Mouse (Mus musculus) gastrocnemius, postnatal 10 days (tissue): ENCODE data around the gene Slc5a4a. TPM values are rescaled to one million over a fixed set of nuclear protein-coding genes. Genes with fewer than 3 reads are reported as not detected.

Source experiments
- DNase-seq: peaks from one replicate; pipeline ENCODE4 v3.0.0; 2021; ENCODE audit warnings: mixed read lengths
- microRNA-seq, 2 experiments: library from miRNA; unstranded; fragments of <30 nt; microRNA quantifications; one replicate each; pipeline ENCODE4 v1.2.0; 2021
- total RNA-seq, 2 experiments: library from RNA; stranded (reverse); gene quantifications; 2 replicates each; pipeline ENCODE4 v1.2.3; 2021

Gene Slc5a4a
- total RNA-seq, 2 experiments from 2014 or later, result not detected

DNA sequence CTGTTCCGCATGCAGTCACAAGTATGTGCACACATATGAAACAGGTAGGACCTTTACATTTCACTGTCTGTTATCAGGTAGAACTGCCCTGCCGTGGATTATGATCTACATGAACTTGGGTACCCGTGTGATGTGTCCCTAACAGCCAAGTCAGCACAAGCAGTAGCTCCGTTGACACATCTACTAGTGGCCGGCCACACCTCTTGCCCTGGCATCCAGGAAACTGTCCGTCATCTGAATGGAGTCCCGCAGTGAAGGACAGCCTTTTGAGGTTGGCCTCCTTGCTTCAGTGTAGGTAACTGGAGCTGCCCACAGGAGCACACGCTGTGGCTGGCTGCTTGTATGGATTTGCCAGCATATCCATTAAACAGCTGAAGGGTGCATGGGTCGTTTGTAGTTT lies 71.0 kb downstream of the Slc5a4a start:
- DNase-seq, result no peak

DNA sequence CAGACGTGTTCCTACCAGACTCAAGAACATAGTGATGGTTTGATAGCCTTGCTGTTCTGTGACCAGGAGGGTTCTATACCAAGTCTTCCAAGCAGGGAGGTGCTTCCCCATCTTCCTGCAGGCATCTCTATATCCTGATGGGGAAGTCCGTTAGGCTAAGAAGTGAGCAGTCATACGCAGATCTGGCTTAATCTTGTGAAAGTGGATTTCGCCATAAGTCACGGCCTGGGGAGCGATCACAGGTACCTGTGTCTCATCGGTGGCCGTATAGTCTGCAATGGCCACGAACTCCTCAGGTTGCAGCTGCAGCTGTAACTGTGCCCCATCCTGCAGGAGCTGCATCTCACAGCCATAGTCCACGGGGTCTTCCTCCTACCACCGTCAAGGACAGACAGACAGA lies 78.7 kb downstream of the Slc5a4a start:
- DNase-seq, result no peak

DNA sequence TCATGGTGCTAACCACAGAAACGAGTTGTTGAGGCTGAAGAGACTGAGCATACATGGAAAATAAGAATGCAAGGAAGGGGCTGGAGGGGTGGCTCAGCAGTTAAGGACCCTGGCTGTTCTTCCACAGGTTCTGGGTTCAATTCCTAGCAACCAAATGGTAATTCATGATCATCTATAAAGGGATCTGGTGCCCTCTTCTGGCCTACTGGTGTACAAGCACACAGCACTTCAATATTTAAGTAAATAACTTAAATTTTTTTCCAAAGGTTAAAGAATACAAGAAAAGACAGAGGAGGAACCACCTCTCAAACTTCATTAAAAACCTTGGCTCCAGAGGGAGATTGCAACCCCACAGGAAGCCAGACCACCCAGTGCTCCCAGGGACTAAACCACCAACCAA lies 82.4 kb downstream of the Slc5a4a start:
- no peak for DNase-seq

DNA sequence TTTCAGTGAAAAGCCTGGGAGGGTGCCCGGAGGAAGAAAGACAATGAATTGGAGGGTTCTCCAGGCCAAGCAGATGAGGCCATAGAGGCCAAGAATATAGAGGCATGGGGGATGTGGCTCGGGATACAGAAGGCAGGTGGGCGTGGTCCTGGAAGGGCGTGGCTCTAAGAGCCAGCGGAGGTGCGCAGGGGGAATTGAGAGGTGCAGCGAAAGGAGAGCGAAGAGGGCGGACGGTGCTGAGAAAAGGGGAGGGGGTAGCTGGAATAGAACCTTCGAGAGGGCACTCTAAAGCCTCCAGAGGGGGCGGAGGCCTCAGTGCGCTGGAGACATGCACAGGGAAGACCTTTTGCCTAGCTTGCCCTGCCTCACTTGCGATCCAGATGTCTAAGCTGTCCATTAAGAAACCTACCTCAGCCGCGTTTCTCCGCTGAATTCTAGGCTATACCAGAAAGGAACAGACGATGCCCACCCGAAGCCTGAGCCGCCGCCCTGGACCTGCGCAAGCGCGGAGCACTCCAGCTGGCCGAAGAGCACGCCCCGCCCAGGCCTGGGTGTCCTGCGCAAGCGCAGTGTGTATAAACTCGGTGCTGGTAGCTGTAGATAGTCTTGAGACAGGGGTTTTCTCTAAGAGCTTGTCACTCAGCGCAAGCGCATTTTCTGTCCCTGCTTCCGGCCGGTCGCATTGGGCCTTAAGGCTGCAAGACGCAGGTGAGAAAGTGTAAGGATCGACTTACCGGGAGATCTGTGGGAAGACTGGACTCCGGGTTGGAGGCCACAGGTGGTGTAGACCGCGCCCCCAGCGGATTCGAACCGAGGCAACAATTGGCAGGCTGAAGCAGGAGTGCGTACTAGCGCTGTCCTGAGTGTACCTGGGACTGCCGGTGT lies 90.3 kb downstream of the Slc5a4a start, which contains the start of gene Prmt2:
Prmt2 (minus strand) TSS at position 525 of the 885 bp plus-strand sequence.
- peak; percentile 89 for DNase-seq

Small RNA genes within 50 kb of the gene (microRNA-seq; reads per million reads assigned to microRNA genes)
- 0 reads per million in 2 experiments for gene Mir678

Other genes with a start within 250 kb of the Slc5a4a start
- 10 to 100 TPM; 30.5 to 39.1 TPM for gene Smarcb1, start 225.8 kb upstream of the Slc5a4a start, total RNA-seq
- gene Chchd10, start 214.3 kb upstream of the Slc5a4a start, total RNA-seq, result 100 to 1,000 TPM; 592 to 715 TPM
- 1 to 10 TPM; 5.1 to 7.4 TPM for gene Mmp11, start 211.0 kb upstream of the Slc5a4a start, total RNA-seq
- gene Gm867, start 206.8 kb upstream of the Slc5a4a start, total RNA-seq, result under 1 TPM in 1 of 2 experiments, not detected in 1; 0.27 TPM
- gene Vpreb3, start 204.4 kb upstream of the Slc5a4a start, total RNA-seq, result 1 to 10 TPM in 1 of 2 experiments, not detected in 1; 1.1 TPM
- gene Gm5134, start 192.9 kb upstream of the Slc5a4a start, total RNA-seq, result not detected
- 10 to 100 TPM in 1 of 2 experiments, 1 to 10 TPM in 1; 9.5 to 10.3 TPM for gene Zfp280b, start 114.8 kb upstream of the Slc5a4a start, total RNA-seq
- gene Slc5a4b, start 36.5 kb upstream of the Slc5a4a start, total RNA-seq, result not detected
- gene Prmt2, start 90.4 kb downstream of the Slc5a4a start, total RNA-seq, result 10 to 100 TPM in 1 of 2 experiments, 1 to 10 TPM in 1; 8.0 to 10.7 TPM
- 1 to 10 TPM; 7.9 to 9.7 TPM for gene S100b, start 106.4 kb downstream of the Slc5a4a start, total RNA-seq
- gene Dip2a, start 197.8 kb downstream of the Slc5a4a start, total RNA-seq, result 10 to 100 TPM; 11.0 to 16.9 TPM